Mouse (Mus musculus): ENCODE measurements around the gene Plekhb1. TPM values are rescaled to one million over a fixed set of nuclear protein-coding genes. Genes with fewer than 3 reads are reported as not detected.

Plekhb1 gene
- polyA plus RNA-seq, 1 experiment from 2014 or later = 4.3 TPM

GRCm38 (mm10) chr7:100658093-100658578 lies 4.1 kb downstream of the Plekhb1 start:
- ATAC-seq (ENCODE audit: low FRiP score, low TSS enrichment) = peak; percentile 80; the same call in 1 of the 2 replicates
- Histone ChIP-seq H3K4me1 (ENCODE audit: insufficient read depth, low read length) (peaks cover 12% of the 10 kb centered on the region; the same call in 1 of the 2 replicates), H3K27me3 (ENCODE audit: insufficient read depth, low read length) (no peaks in the 10 kb centered on the region), H3K36me3 (ENCODE audit: insufficient read depth, low read length) (no peaks in the 10 kb centered on the region), H3K9me3 (ENCODE audit: low read length) (no peaks in the 10 kb centered on the region), H3K9ac (replicated peaks; ENCODE audit: low read length) (no peak overlapping the region; the same call in 1 of the 2 replicates), H3K4me3 (ENCODE audit: low read length) (peak overlapping the region; percentile 29), H3K4me2 (replicated peaks; ENCODE audit: low read depth, low read length) (peak overlapping the region; percentile 48), H3K27ac (ENCODE audit: low read length) (no peak overlapping the region)
- WGBS = 28% methylated on average over 18 of the region's 18 CpGs

- Histone ChIP-seq H3K9me3 (ENCODE audit: low read length) (no peaks in the 10 kb centered on the region), H3K9ac (replicated peaks; ENCODE audit: low read length) (no peak overlapping the region), H3K27ac (ENCODE audit: low read length) (no peak overlapping the region), H3K27me3 (ENCODE audit: insufficient read depth, low read length) (no peaks in the 10 kb centered on the region), H3K4me1 (ENCODE audit: insufficient read depth, low read length) (peaks cover 10% of the 10 kb centered on the region; the same call in 1 of the 2 replicates), H3K4me2 (replicated peaks; ENCODE audit: low read depth, low read length) (no peak overlapping the region), H3K4me3 (ENCODE audit: low read length) (no peak overlapping the region), H3K36me3 (ENCODE audit: insufficient read depth, low read length) (no peaks in the 10 kb centered on the region)
- 30% methylated on average over 5 of the region's 5 CpGs for WGBS
- no peak for ATAC-seq (ENCODE audit: low FRiP score, low TSS enrichment)
Measured at GRCm38 (mm10) chr7:100656739-100657138, 5.5 kb downstream of the Plekhb1 start.

- H3K4me2 ChIP-seq (replicated peaks; ENCODE audit: low read depth, low read length) = no peak overlapping the region
- no peaks in the 10 kb centered on the region for H3K36me3 ChIP-seq (ENCODE audit: insufficient read depth, low read length)
- H3K9ac ChIP-seq (replicated peaks; ENCODE audit: low read length) = no peak overlapping the region
- H3K4me3 ChIP-seq (ENCODE audit: low read length) = no peak overlapping the region
- no peaks in the 10 kb centered on the region for H3K27me3 ChIP-seq (ENCODE audit: insufficient read depth, low read length)
- 87% methylated on average over 8 of the region's 8 CpGs for WGBS
- no peak overlapping the region for H3K27ac ChIP-seq (ENCODE audit: low read length)
- ATAC-seq (ENCODE audit: low FRiP score, low TSS enrichment) = no peak
- H3K4me1 ChIP-seq (ENCODE audit: insufficient read depth, low read length) = peaks cover 10% of the 10 kb centered on the region; the same call in 1 of the 2 replicates
- H3K9me3 ChIP-seq (ENCODE audit: low read length) = no peaks in the 10 kb centered on the region
Measured at GRCm38 (mm10) chr7:100654441-100654840, 7.8 kb downstream of the Plekhb1 start.

GRCm38 (mm10) chr7:100653480-100654266 lies 8.5 kb downstream of the Plekhb1 start:
- ATAC-seq (ENCODE audit: low FRiP score, low TSS enrichment) = no peak
- 82% methylated on average over 9 of the region's 9 CpGs for WGBS
- no peak overlapping the region for H3K4me2 ChIP-seq (replicated peaks; ENCODE audit: low read depth, low read length)
- H3K36me3 ChIP-seq (ENCODE audit: insufficient read depth, low read length) = no peaks in the 10 kb centered on the region; the same call in 1 of the 2 replicates
- H3K9me3 ChIP-seq (ENCODE audit: low read length) = no peaks in the 10 kb centered on the region
- H3K4me3 ChIP-seq (ENCODE audit: low read length) = no peak overlapping the region
- H3K27me3 ChIP-seq (ENCODE audit: insufficient read depth, low read length) = no peaks in the 10 kb centered on the region
- no peak overlapping the region for H3K9ac ChIP-seq (replicated peaks; ENCODE audit: low read length)
- H3K27ac ChIP-seq (ENCODE audit: low read length) = no peak overlapping the region
- H3K4me1 ChIP-seq (ENCODE audit: insufficient read depth, low read length) = peaks cover 8% of the 10 kb centered on the region; the same call in 1 of the 2 replicates

- H3K9ac ChIP-seq (replicated peaks; ENCODE audit: low read length) = no peak overlapping the region
- no peaks in the 10 kb centered on the region for H3K27me3 ChIP-seq (ENCODE audit: insufficient read depth, low read length)
- H3K4me1 ChIP-seq (ENCODE audit: insufficient read depth, low read length) = no peaks in the 10 kb centered on the region
- H3K9me3 ChIP-seq (ENCODE audit: low read length) = no peaks in the 10 kb centered on the region
- no peak overlapping the region for H3K4me3 ChIP-seq (ENCODE audit: low read length)
- WGBS = 59% methylated on average over 4 of the region's 4 CpGs
- ATAC-seq (ENCODE audit: low FRiP score, low TSS enrichment) = no peak
- no peak overlapping the region for H3K27ac ChIP-seq (ENCODE audit: low read length)
- H3K4me2 ChIP-seq (replicated peaks; ENCODE audit: low read depth, low read length) = no peak overlapping the region
- H3K36me3 ChIP-seq (ENCODE audit: insufficient read depth, low read length) = peaks cover 3% of the 10 kb centered on the region; the same call in 1 of the 2 replicates
Measured at GRCm38 (mm10) chr7:100651011-100651410, 11.2 kb downstream of the Plekhb1 start.

- Histone ChIP-seq H3K4me1 (ENCODE audit: insufficient read depth, low read length) (no peaks in the 10 kb centered on the region), H3K9ac (replicated peaks; ENCODE audit: low read length) (no peak overlapping the region), H3K4me2 (replicated peaks; ENCODE audit: low read depth, low read length) (no peak overlapping the region), H3K36me3 (ENCODE audit: insufficient read depth, low read length) (peaks cover 3% of the 10 kb centered on the region; the same call in 1 of the 2 replicates), H3K4me3 (ENCODE audit: low read length) (no peak overlapping the region), H3K27ac (ENCODE audit: low read length) (no peak overlapping the region), H3K27me3 (ENCODE audit: insufficient read depth, low read length) (no peaks in the 10 kb centered on the region), H3K9me3 (ENCODE audit: low read length) (no peaks in the 10 kb centered on the region)
- 82% methylated on average over 6 of the region's 6 CpGs for WGBS
- no peak for ATAC-seq (ENCODE audit: low FRiP score, low TSS enrichment)
Measured at GRCm38 (mm10) chr7:100650421-100650820, 11.8 kb downstream of the Plekhb1 start.

GRCm38 (mm10) chr7:100649826-100650225 lies 12.4 kb downstream of the Plekhb1 start:
- peaks cover 3% of the 10 kb centered on the region; the same call in 1 of the 2 replicates for H3K36me3 ChIP-seq (ENCODE audit: insufficient read depth, low read length)
- ATAC-seq (ENCODE audit: low FRiP score, low TSS enrichment) = no peak
- no peaks in the 10 kb centered on the region for H3K9me3 ChIP-seq (ENCODE audit: low read length)
- no peak overlapping the region for H3K4me3 ChIP-seq (ENCODE audit: low read length)
- no peaks in the 10 kb centered on the region for H3K27me3 ChIP-seq (ENCODE audit: insufficient read depth, low read length)
- no peak overlapping the region for H3K4me2 ChIP-seq (replicated peaks; ENCODE audit: low read depth, low read length)
- H3K27ac ChIP-seq (ENCODE audit: low read length) = no peak overlapping the region
- H3K9ac ChIP-seq (replicated peaks; ENCODE audit: low read length) = no peak overlapping the region
- WGBS = 52% methylated on average over 8 of the region's 8 CpGs
- H3K4me1 ChIP-seq (ENCODE audit: insufficient read depth, low read length) = no peaks in the 10 kb centered on the region

GRCm38 (mm10) chr7:100649095-100649494 lies 13.1 kb downstream of the Plekhb1 start:
- ATAC-seq (ENCODE audit: low FRiP score, low TSS enrichment) = no peak
- Histone ChIP-seq H3K4me3 (ENCODE audit: low read length) (no peak overlapping the region), H3K36me3 (ENCODE audit: insufficient read depth, low read length) (peaks cover 3% of the 10 kb centered on the region; the same call in 1 of the 2 replicates), H3K9ac (replicated peaks; ENCODE audit: low read length) (no peak overlapping the region), H3K4me1 (ENCODE audit: insufficient read depth, low read length) (no peaks in the 10 kb centered on the region), H3K4me2 (replicated peaks; ENCODE audit: low read depth, low read length) (no peak overlapping the region), H3K27ac (ENCODE audit: low read length) (no peak overlapping the region), H3K27me3 (ENCODE audit: insufficient read depth, low read length) (no peaks in the 10 kb centered on the region), H3K9me3 (ENCODE audit: low read length) (no peaks in the 10 kb centered on the region)
- WGBS = 82% methylated on average over 4 of the region's 4 CpGs

- H3K4me2 ChIP-seq (replicated peaks; ENCODE audit: low read depth, low read length) = no peak overlapping the region
- WGBS = 42% methylated on average over 3 of the region's 3 CpGs
- no peak overlapping the region for H3K4me3 ChIP-seq (ENCODE audit: low read length)
- ATAC-seq (ENCODE audit: low FRiP score, low TSS enrichment) = peak; percentile 49; the same call in 1 of the 2 replicates
- no peaks in the 10 kb centered on the region for H3K27me3 ChIP-seq (ENCODE audit: insufficient read depth, low read length)
- H3K4me1 ChIP-seq (ENCODE audit: insufficient read depth, low read length) = no peaks in the 10 kb centered on the region
- H3K27ac ChIP-seq (ENCODE audit: low read length) = no peak overlapping the region
- H3K9ac ChIP-seq (replicated peaks; ENCODE audit: low read length) = no peak overlapping the region
- H3K9me3 ChIP-seq (ENCODE audit: low read length) = no peaks in the 10 kb centered on the region
- peaks cover 3% of the 10 kb centered on the region; the same call in 1 of the 2 replicates for H3K36me3 ChIP-seq (ENCODE audit: insufficient read depth, low read length)
Measured at GRCm38 (mm10) chr7:100645147-100645546, 17.1 kb downstream of the Plekhb1 start.

GRCm38 (mm10) chr7:100642413-100642812 lies 19.8 kb downstream of the Plekhb1 start:
- no peaks in the 10 kb centered on the region for H3K4me1 ChIP-seq (ENCODE audit: insufficient read depth, low read length)
- H3K27ac ChIP-seq (ENCODE audit: low read length) = no peak overlapping the region
- H3K36me3 ChIP-seq (ENCODE audit: insufficient read depth, low read length) = no peaks in the 10 kb centered on the region
- 83% methylated on average over 4 of the region's 4 CpGs for WGBS
- no peaks in the 10 kb centered on the region for H3K27me3 ChIP-seq (ENCODE audit: insufficient read depth, low read length)
- no peak overlapping the region for H3K4me3 ChIP-seq (ENCODE audit: low read length)
- no peak overlapping the region for H3K9ac ChIP-seq (replicated peaks; ENCODE audit: low read length)
- H3K9me3 ChIP-seq (ENCODE audit: low read length) = no peaks in the 10 kb centered on the region
- no peak for ATAC-seq (ENCODE audit: low FRiP score, low TSS enrichment)
- H3K4me2 ChIP-seq (replicated peaks; ENCODE audit: low read depth, low read length) = no peak overlapping the region

All from kidney, embryonic 16.5 days (tissue).